Mouse (Mus musculus) hindbrain, embryonic 10.5 days (tissue): ENCODE measurements around the gene Gm10134. TPM values are rescaled to one million over a fixed set of nuclear protein-coding genes. Genes with fewer than 3 reads are reported as not detected.
"Not testable (repeated sequence)": the region's sequence is repeated elsewhere in the genome, so short reads cannot be mapped to it uniquely, and the experiment has no call there.

Experiments used
- DNase-seq: peaks from one replicate; pipeline ENCODE4 v3.0.0-alpha.2; 2017; ENCODE audit warnings: low spot score
- H3K27ac ChIP-seq: fragments of 300-500 bp; sonication (generic); 2 replicates; pipeline ENCODE4 v1.5.1; 2016; ENCODE audit warnings: mild to moderate bottlenecking, moderate library complexity
- H3K27me3 ChIP-seq: fragments of 300-500 bp; sonication (generic); 2 replicates; pipeline ENCODE4 v1.6.1; 2016; ENCODE audit warnings: mild to moderate bottlenecking; ENCODE audit not compliant: poor library complexity, insufficient read depth, severe bottlenecking
- H3K36me3 ChIP-seq: fragments of 300-500 bp; sonication (generic); 2 replicates; pipeline ENCODE4 v1.6.1; 2016; ENCODE audit warnings: mild to moderate bottlenecking, moderate library complexity
- H3K4me1 ChIP-seq: fragments of 300-500 bp; sonication (generic); replicated peaks from 2 replicates; pipeline ENCODE4 v1.6.1; 2016; ENCODE audit warnings: mild to moderate bottlenecking
- H3K4me3 ChIP-seq: fragments of 300-500 bp; sonication (generic); 2 replicates; pipeline ENCODE4 v1.5.1; 2016; ENCODE audit warnings: mild to moderate bottlenecking, moderate library complexity
- H3K9me3 ChIP-seq: fragments of 300-500 bp; sonication (generic); 2 replicates; pipeline ENCODE4 v1.6.1; 2016; ENCODE audit warnings: mild to moderate bottlenecking, moderate library complexity
- WGBS: fragments of 180-500 bp; shearing (Covaris S2); methylation state at CpG from one replicate; pipeline ENCODE4 v1.1.7; 2016; 5-methylcytosine and 5-hydroxymethylcytosine counted together
- polyA plus RNA-seq: library from polyadenylated mRNA; unstranded; fragments of >200 nt; fragmentation: Nextera tagmentation; extraction: Ambion mirVana; gene quantifications from 2 replicates; pipeline ENCODE4 v1.2.1, GENCODE M21; 2016

Gm10134 gene
- polyA plus RNA-seq, 1 experiment from 2014 or later = not detected

DNA sequence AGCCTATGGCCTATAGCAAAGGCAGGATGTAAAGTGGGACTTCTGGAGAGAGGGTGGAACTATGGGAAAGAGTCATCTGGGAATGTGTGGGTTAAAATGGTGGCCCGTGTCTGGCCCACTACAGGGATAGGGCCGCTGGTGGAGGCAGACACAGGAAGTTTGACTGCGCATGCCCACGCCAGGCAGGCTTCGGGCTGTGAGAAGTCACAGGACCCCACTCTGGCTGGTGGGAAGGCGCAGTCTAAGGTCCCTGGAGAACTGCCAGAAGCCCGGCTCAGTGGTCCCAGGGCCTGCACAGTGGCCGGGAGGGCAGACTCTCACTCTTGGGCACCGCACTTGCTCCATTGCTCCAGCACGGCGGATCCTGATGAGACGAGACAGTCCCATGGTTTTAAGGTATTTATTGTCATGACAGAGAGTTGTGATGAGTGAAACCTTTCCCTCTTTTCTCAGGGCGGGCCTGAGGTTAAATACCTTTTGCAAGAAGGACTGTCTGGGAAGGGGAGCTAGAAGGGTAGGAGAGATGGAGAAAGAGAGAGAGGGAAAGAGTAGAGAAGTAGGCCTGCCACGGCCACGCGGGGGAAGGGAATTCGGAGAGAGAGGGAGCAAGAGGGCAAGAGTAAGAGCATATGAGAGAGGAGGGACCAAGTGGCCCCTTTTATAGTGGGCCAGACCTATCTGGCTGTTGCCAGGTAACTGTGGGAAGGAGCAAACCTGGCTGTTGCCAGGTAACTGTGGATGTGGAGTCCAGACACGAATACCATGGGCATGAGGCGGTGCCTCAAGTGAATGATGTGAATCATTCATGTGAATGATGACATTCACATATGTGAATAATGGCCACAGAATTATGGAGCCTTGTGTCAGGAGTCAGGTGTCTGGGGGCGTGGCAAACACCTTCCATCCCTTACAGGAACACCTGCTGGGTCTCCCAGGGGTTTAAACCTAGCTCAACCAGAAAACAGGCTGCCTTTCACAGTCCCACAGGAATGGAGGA, 26.4 kb upstream of the Gm10134 start:
- Histone ChIP-seq H3K27ac (no peak overlapping the region), H3K27me3 (no peaks in the 10 kb centered on the region), H3K4me1 (no peaks in the 10 kb centered on the region), H3K36me3 (no peaks in the 10 kb centered on the region), H3K4me3 (no peak overlapping the region), H3K9me3 (no peaks in the 10 kb centered on the region)
- WGBS = 85% methylated on average over 20 of the region's 20 CpGs
- DNase-seq = no peak

GRCm38 (mm10) chr2:28483861-28484260, 22.0 kb upstream of the Gm10134 start:
- WGBS = 82% methylated on average over 2 of the region's 2 CpGs
- no peaks in the 10 kb centered on the region for H3K27me3 ChIP-seq
- no peaks in the 10 kb centered on the region for H3K4me1 ChIP-seq
- no peaks in the 10 kb centered on the region for H3K9me3 ChIP-seq
- DNase-seq = no peak
- H3K36me3 ChIP-seq = no peaks in the 10 kb centered on the region
- no peak overlapping the region for H3K4me3 ChIP-seq
- H3K27ac ChIP-seq = no peak overlapping the region

GRCm38 (mm10) chr2:28494521-28494920, 11.4 kb upstream of the Gm10134 start:
- Histone ChIP-seq H3K36me3 (no peaks in the 10 kb centered on the region), H3K27me3 (no peaks in the 10 kb centered on the region), H3K4me3 (no peak overlapping the region), H3K4me1 (peaks cover 13% of the 10 kb centered on the region), H3K27ac (no peak overlapping the region), H3K9me3 (no peaks in the 10 kb centered on the region)
- DNase-seq = no peak
- 86% methylated on average over 2 of the region's 2 CpGs for WGBS

- Histone ChIP-seq H3K4me1 (peaks cover 13% of the 10 kb centered on the region), H3K27me3 (no peaks in the 10 kb centered on the region), H3K4me3 (no peak overlapping the region), H3K9me3 (no peaks in the 10 kb centered on the region), H3K36me3 (no peaks in the 10 kb centered on the region), H3K27ac (no peak overlapping the region)
- WGBS = 84% methylated on average over 14 of the region's 14 CpGs
- DNase-seq = no peak
These were observed 10.6 kb upstream of the Gm10134 start for GRCm38 (mm10) chr2:28495207-28495756.

DNA sequence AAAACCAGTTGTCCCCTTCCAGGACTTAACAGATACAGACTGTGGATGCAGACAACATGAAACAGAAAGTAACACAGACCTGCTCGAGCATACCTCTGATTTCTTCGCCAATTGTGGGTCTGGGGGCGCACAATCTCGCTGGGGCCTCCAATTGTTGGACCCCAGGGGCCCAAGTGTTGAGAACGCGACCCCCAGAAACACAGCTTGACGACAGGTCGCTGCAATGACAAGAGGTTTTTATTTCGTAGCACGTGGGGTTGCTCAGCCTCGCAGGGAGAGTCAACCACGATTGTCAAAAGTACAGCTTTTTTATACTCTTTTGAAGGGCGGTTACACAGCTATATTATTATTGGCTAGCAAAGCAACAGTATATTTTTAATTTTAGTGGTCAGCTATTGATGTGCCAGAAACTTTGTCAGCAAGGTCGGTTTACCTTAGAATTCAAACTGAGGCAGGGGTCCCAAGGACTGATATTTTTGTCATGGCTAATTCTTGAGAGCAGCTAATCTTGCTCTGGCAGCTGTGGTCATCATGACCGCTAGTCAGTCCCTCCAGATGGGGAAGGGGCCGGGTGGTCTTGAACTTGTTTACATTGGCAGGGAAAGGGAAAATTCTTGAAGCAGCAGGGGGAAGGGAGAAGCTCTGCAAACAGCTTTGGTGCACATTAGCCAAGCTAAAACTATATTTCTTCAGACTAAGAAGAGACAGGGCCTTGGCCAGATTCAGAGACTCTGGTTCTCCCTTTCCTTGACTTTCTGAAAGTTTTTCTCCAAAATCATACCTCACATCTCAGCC, 9.9 kb upstream of the Gm10134 start:
- no peak overlapping the region for H3K27ac ChIP-seq
- DNase-seq = no peak
- no peaks in the 10 kb centered on the region for H3K36me3 ChIP-seq
- H3K4me1 ChIP-seq = peaks cover 13% of the 10 kb centered on the region
- WGBS = 85% methylated on average over 16 of the region's 16 CpGs
- H3K9me3 ChIP-seq = no peaks in the 10 kb centered on the region
- no peak overlapping the region for H3K4me3 ChIP-seq
- H3K27me3 ChIP-seq = no peaks in the 10 kb centered on the region

DNA sequence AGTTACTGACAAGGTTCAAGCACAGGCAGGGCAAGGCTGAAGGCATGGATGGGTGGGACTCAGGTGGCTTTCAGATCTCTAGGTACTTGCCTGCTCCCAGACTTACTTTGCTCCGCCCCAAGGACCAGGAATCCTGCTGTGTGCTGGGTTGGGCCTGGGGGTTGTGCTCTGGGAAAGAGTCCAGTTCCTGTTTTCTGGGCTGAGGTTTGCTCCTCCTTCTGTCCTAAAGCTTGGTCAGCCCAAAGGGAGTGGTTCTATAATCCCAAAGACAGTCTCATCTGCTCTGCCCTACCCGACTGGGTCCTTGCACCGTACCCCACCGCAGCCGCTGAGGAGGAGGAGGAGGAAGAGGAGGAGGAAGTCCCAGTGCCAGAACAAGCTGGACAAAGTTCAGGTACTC, 9.2 kb upstream of the Gm10134 start, which contains the start of gene Gbgt1:
TSS of gene Gbgt1 (plus strand) at position 221 of the 400 bp plus-strand sequence.
- Histone ChIP-seq H3K27ac (no peak within 1 kb of the TSS), H3K4me1 (peaks cover 13% of the 10 kb centered on the region), H3K4me3 (no peak within 1 kb of the TSS), H3K27me3 (no peaks in the 10 kb centered on the region), H3K9me3 (no peaks in the 10 kb centered on the region), H3K36me3 (no peaks in the 10 kb centered on the region)
- 77% methylated on average over 5 of the region's 5 CpGs for WGBS
- DNase-seq = no peak

GRCm38 (mm10) chr2:28497561-28497960, 8.3 kb upstream of the Gm10134 start:
- no peaks in the 10 kb centered on the region for H3K36me3 ChIP-seq
- peaks cover 13% of the 10 kb centered on the region for H3K4me1 ChIP-seq
- H3K9me3 ChIP-seq = no peaks in the 10 kb centered on the region
- H3K4me3 ChIP-seq = no peak overlapping the region
- no peak for DNase-seq
- H3K27me3 ChIP-seq = no peaks in the 10 kb centered on the region
- 87% methylated on average over 5 of the region's 5 CpGs for WGBS
- no peak overlapping the region for H3K27ac ChIP-seq

- no peaks in the 10 kb centered on the region for H3K36me3 ChIP-seq
- H3K9me3 ChIP-seq = no peaks in the 10 kb centered on the region
- H3K27ac ChIP-seq = no peak overlapping the region
- DNase-seq = no peak
- WGBS = 82% methylated on average over 4 of the region's 4 CpGs
- no peak overlapping the region for H3K4me3 ChIP-seq
- peaks cover 13% of the 10 kb centered on the region for H3K4me1 ChIP-seq
- no peaks in the 10 kb centered on the region for H3K27me3 ChIP-seq
These were observed 7.5 kb upstream of the Gm10134 start for GRCm38 (mm10) chr2:28498431-28498830.

DNA sequence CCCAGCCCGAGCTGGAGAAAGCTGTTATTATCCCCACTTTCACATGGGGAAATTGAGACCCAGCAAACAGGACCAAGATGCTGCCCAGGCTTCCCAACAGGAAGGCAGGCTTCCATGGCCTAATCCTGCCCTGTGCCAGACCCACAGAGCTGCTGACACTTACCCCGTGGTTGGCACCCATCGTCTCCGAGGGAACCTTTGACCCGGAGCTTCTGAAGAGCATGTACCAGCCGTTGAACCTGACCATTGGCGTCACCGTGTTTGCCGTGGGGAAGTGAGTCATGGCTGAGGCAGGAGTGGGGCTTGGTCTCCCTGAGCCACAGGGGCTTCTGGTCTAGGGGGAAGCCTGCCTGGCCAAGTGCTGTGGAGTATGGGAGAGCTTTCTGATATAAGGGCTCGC, 2.9 kb upstream of the Gm10134 start:
- DNase-seq = no peak
- Histone ChIP-seq H3K27ac (no peak overlapping the region), H3K9me3 (no peaks in the 10 kb centered on the region), H3K4me1 (no peaks in the 10 kb centered on the region), H3K36me3 (no peaks in the 10 kb centered on the region), H3K4me3 (no peak overlapping the region), H3K27me3 (no peaks in the 10 kb centered on the region)
- 89% methylated on average over 10 of the region's 10 CpGs for WGBS

DNA sequence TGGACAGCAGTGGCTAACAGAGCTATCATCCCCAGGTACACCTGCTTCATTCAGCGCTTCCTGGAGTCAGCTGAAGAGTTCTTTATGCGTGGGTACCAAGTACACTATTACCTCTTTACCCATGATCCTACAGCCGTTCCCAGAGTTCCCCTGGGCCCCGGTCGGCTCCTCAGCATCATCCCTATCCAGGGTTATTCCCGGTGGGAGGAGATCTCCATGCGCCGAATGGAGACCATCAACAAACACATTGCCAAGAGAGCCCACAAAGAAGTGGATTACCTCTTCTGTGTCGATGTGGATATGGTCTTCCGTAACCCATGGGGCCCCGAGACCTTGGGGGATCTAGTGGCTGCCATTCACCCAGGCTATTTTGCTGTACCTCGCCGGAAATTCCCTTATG, 1.2 kb upstream of the Gm10134 start:
- 91% methylated on average over 13 of the region's 13 CpGs for WGBS
- Histone ChIP-seq H3K27ac (no peak overlapping the region), H3K36me3 (no peaks in the 10 kb centered on the region), H3K4me1 (no peaks in the 10 kb centered on the region), H3K9me3 (no peaks in the 10 kb centered on the region), H3K27me3 (no peaks in the 10 kb centered on the region), H3K4me3 (no peak overlapping the region)
- DNase-seq = no peak

- H3K27me3 ChIP-seq = peaks cover 3% of the 10 kb centered on the region; the same call in 1 of the 2 replicates
- no peak overlapping the region for H3K4me3 ChIP-seq
- no peaks in the 10 kb centered on the region for H3K9me3 ChIP-seq
- no peak overlapping the region for H3K27ac ChIP-seq
- DNase-seq = no peak
- H3K4me1 ChIP-seq = no peaks in the 10 kb centered on the region
- WGBS = 89% methylated on average over 6 of the region's 6 CpGs
- no peaks in the 10 kb centered on the region for H3K36me3 ChIP-seq
These were observed 396 bp downstream of the Gm10134 start for GRCm38 (mm10) chr2:28506291-28506690.

DNA sequence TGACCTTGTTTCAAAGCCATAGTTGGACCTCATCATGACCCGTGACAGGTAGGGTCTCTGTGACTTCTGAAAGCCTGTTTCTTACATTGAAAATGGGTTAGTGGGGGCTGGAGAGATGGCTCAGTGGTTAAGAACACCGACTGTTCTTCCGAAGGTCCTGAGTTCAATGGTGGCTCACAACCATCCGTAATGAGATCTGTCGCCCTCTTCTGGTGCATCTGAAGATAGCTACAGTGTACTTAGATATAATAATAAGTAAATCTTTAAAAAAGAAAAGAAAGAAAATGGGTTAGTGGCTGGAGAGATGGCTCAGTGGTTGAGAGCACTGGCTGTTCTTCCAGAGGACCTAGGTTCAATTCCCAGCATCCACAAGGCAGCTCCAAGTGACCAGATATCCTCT, 5.7 kb downstream of the Gm10134 start:
- DNase-seq, H3K27me3 ChIP-seq, H3K4me3 ChIP-seq, H3K9me3 ChIP-seq, H3K27ac ChIP-seq: not testable (repeated sequence)
- peaks cover 15% of the 10 kb centered on the region for H3K36me3 ChIP-seq
- WGBS = 54% methylated on average over 5 of the region's 5 CpGs
- peaks cover 37% of the 10 kb centered on the region for H3K4me1 ChIP-seq
